Mouse (Mus musculus): ENCODE measurements around the gene Siae. TPM values are rescaled to one million over a fixed set of nuclear protein-coding genes. Genes with fewer than 3 reads are reported as not detected.

The Siae gene
- polyA plus RNA-seq, 1 experiment from 2014 or later: 15.0 TPM

GRCm38 (mm10) chr9:37540226-37540625, 15.3 kb upstream of the Siae start:
- WGBS: 89% methylated on average over 4 of the region's 4 CpGs
- no peak overlapping the region for H3K4me3 ChIP-seq (ENCODE audit: low read depth, low read length)
- no peak overlapping the region for H3K4me2 ChIP-seq (replicated peaks; ENCODE audit: low read depth)
- no peak for TF ChIP-seq CTCF (IDR thresholded peaks at IDR 0.05; ENCODE audit: low read depth)
- H3K27me3 ChIP-seq (replicated peaks; ENCODE audit: control insufficient read depth, insufficient read depth, low read length): peaks cover 2% of the 10 kb centered on the region; the same call in 1 of the 2 replicates
- 0 out of 2 replicates have a peak, but pooled peaks cover 3% of the 10 kb centered on the region for H3K36me3 ChIP-seq (ENCODE audit: control insufficient read depth, insufficient read depth)
- H3K9me3 ChIP-seq (ENCODE audit: control insufficient read depth): no peaks in the 10 kb centered on the region
- ATAC-seq: no peak
- H3K27ac ChIP-seq (ENCODE audit: low read depth, low read length): no peak overlapping the region
- H3K9ac ChIP-seq (ENCODE audit: low read depth, low read length): no peak overlapping the region
- no peaks in the 10 kb centered on the region for H3K4me1 ChIP-seq (replicated peaks; ENCODE audit: control insufficient read depth, insufficient read depth, low read length)

DNA sequence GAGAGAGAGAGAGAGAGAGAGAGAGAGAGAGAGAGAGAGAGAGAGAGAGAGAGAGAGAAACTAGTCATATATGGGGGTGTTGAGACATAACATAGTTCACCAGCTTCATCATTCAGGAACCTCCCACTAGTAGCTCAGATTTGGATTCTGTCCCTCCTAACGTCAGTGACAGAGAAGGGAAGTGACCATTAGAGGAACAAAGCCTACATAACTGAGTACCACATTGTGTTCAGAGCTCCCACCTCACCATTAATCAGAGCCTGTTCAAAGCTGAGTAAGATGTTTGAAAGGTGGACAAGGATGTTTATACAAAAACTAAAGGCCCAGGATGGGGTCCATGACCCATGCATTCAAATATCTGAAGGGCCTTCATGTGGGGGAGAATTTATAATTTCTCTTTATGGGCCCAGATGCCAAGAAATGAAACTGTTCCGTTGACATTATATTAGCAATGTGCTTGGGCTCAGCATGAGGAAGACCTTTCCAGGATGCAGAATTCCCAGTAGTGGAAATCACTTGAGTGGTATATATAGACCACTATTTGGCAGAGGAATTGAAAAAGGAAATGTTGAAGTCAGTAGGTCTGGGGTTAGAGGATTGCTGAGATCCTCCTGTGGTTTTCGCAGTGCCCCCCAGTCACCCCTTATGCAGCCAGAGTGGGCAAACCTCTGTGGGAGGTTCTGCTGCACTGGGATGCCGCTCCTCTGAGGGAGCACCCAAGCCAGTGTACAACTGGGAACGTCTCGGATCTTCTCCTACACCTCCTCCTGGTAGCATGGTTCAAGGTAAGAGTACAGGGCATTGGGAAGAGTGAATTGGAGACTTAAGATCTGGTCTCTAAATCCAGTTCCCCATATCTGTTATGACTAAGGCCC, 14.6 kb upstream of the Siae start:
- ATAC-seq: no peak
- no peak overlapping the region for H3K27ac ChIP-seq (ENCODE audit: low read depth, low read length)
- H3K27me3 ChIP-seq (replicated peaks; ENCODE audit: control insufficient read depth, insufficient read depth, low read length): peaks cover 9% of the 10 kb centered on the region
- H3K9me3 ChIP-seq (ENCODE audit: control insufficient read depth): no peaks in the 10 kb centered on the region
- WGBS: 77% methylated on average over 6 of the region's 6 CpGs
- no peak overlapping the region for H3K4me3 ChIP-seq (ENCODE audit: low read depth, low read length)
- H3K36me3 ChIP-seq (ENCODE audit: control insufficient read depth, insufficient read depth): 0 out of 2 replicates have a peak, but pooled peaks cover 3% of the 10 kb centered on the region
- no peak overlapping the region for H3K4me2 ChIP-seq (replicated peaks; ENCODE audit: low read depth)
- TF ChIP-seq CTCF (IDR thresholded peaks at IDR 0.05; ENCODE audit: low read depth): no peak
- H3K9ac ChIP-seq (ENCODE audit: low read depth, low read length): no peak overlapping the region
- H3K4me1 ChIP-seq (replicated peaks; ENCODE audit: control insufficient read depth, insufficient read depth, low read length): no peaks in the 10 kb centered on the region

DNA sequence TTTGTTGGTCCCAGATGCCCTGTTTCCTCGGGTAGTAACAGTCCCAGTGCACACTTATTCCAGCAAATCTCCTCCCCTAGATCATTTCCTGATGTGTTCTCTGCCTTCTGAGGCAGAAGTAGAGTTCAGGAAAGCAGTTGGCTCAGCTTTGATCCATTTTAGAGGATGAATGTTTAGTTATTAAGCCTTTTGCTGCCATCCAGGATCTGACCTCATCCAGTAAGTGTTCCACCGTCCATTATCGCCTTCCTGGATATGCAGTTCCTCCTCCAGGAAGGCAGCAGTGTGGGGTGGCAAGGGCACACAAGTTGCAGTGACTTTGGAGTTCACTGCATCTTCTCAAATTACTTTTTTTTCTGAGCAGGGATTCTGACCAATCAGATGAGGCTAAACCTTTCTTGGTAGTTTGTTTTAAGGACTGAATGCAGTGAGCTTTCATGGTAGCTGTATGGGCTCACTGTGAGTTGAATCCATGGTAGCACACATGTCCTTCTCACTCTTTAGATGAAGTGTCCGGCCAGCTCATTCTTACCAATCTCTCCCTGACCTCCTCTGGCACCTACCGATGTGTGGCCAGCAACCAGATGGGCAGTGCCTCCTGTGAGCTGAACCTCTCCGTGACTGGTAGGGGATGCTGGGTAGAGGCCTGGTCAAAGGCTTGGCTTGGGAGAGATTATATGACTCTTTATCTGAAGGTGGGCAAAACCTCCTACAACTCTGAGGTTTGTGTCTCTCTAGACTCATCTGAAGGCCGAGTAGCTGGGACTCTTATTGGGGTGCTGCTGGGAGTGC, 13.5 kb upstream of the Siae start:
- no peak for TF ChIP-seq CTCF (IDR thresholded peaks at IDR 0.05; ENCODE audit: low read depth)
- Histone ChIP-seq H3K9ac (ENCODE audit: low read depth, low read length) (no peak overlapping the region), H3K9me3 (ENCODE audit: control insufficient read depth) (no peaks in the 10 kb centered on the region), H3K4me2 (replicated peaks; ENCODE audit: low read depth) (no peak overlapping the region), H3K4me1 (replicated peaks; ENCODE audit: control insufficient read depth, insufficient read depth, low read length) (no peaks in the 10 kb centered on the region), H3K27ac (ENCODE audit: low read depth, low read length) (no peak overlapping the region), H3K4me3 (ENCODE audit: low read depth, low read length) (no peak overlapping the region), H3K36me3 (ENCODE audit: control insufficient read depth, insufficient read depth) (0 out of 2 replicates have a peak, but pooled peaks cover 3% of the 10 kb centered on the region), H3K27me3 (replicated peaks; ENCODE audit: control insufficient read depth, insufficient read depth, low read length) (peaks cover 17% of the 10 kb centered on the region)
- 69% methylated on average over 7 of the region's 7 CpGs for WGBS
- ATAC-seq: no peak

- H3K27me3 ChIP-seq (replicated peaks; ENCODE audit: control insufficient read depth, insufficient read depth, low read length): peaks cover 17% of the 10 kb centered on the region
- H3K9ac ChIP-seq (ENCODE audit: low read depth, low read length): no peak overlapping the region
- H3K4me1 ChIP-seq (replicated peaks; ENCODE audit: control insufficient read depth, insufficient read depth, low read length): no peaks in the 10 kb centered on the region
- H3K4me2 ChIP-seq (replicated peaks; ENCODE audit: low read depth): peak overlapping the region; percentile 72
- peak overlapping the region; percentile 37 for H3K4me3 ChIP-seq (ENCODE audit: low read depth, low read length)
- ATAC-seq: no peak
- H3K36me3 ChIP-seq (ENCODE audit: control insufficient read depth, insufficient read depth): no peaks in the 10 kb centered on the region
- no peaks in the 10 kb centered on the region for H3K9me3 ChIP-seq (ENCODE audit: control insufficient read depth)
- H3K27ac ChIP-seq (ENCODE audit: low read depth, low read length): no peak overlapping the region
- TF ChIP-seq CTCF (IDR thresholded peaks at IDR 0.05; ENCODE audit: low read depth): no peak
- WGBS: 33% methylated on average over 12 of the region's 12 CpGs
Measured at GRCm38 (mm10) chr9:37543869-37544440, 11.5 kb upstream of the Siae start.

GRCm38 (mm10) chr9:37544447-37545165, 10.9 kb upstream of the Siae start:
- Histone ChIP-seq H3K27ac (ENCODE audit: low read depth, low read length) (no peak overlapping the region), H3K9ac (ENCODE audit: low read depth, low read length) (0 out of 2 replicates have a peak overlapping the region, but pooled peaks have one; percentile 4), H3K4me1 (replicated peaks; ENCODE audit: control insufficient read depth, insufficient read depth, low read length) (no peaks in the 10 kb centered on the region), H3K27me3 (replicated peaks; ENCODE audit: control insufficient read depth, insufficient read depth, low read length) (peaks cover 17% of the 10 kb centered on the region), H3K4me3 (ENCODE audit: low read depth, low read length) (peak overlapping the region; percentile 37), H3K36me3 (ENCODE audit: control insufficient read depth, insufficient read depth) (no peaks in the 10 kb centered on the region), H3K4me2 (replicated peaks; ENCODE audit: low read depth) (peak overlapping the region; percentile 72), H3K9me3 (ENCODE audit: control insufficient read depth) (no peaks in the 10 kb centered on the region)
- peak; percentile 70 for ATAC-seq
- peak; percentile 78; the same call in 1 of the 2 replicates for TF ChIP-seq CTCF (IDR thresholded peaks at IDR 0.05; ENCODE audit: low read depth)
- WGBS: 3% methylated on average over 29 of the region's 29 CpGs

Measured in intestine, postnatal 0 days (tissue).